Comparison of ENCODE assay signal across 8 mouse cellular contexts in genomic region chrX:136975397-136975796, GRCm38 (mm10). TPM values are rescaled to one million over a fixed set of nuclear protein-coding genes. Genes with fewer than 3 reads are reported as not detected.
DNase-seq lines count a peak whose midpoint lies in the region; ATAC-seq and TF ChIP-seq lines count a peak whose summit lies in the region.
"Not testable (repeated sequence)": the region's sequence is repeated elsewhere in the genome, so short reads cannot be mapped to it uniquely, and the experiment has no call there.

TSS of gene Tmsb15b2 (minus strand) at chrX:136975497.

- peak within 1 kb of the TSS; percentile 56 for H3K4me2 ChIP-seq in embryonic facial prominence, embryonic 14.5 days (ENCODE audit: low read depth, low read length)
- H3K4me2 ChIP-seq in heart, embryonic 12.5 days = peak within 1 kb of the TSS; percentile 61
- peak within 1 kb of the TSS; percentile 49 for H3K4me2 ChIP-seq in intestine, embryonic 14.5 days (ENCODE audit: low read length)
- peak within 1 kb of the TSS; percentile 39 for H3K4me2 ChIP-seq in liver, embryonic 13.5 days
- H3K4me2 ChIP-seq in midbrain, embryonic 15.5 days = peak within 1 kb of the TSS; percentile 60

- not testable (repeated sequence) for H3K27ac ChIP-seq in embryonic facial prominence, embryonic 14.5 days (replicated peaks; ENCODE audit: low read depth, low read length); heart, embryonic 12.5 days (ENCODE audit: poor library complexity, severe bottlenecking); intestine, embryonic 14.5 days (ENCODE audit: low read depth); liver, embryonic 13.5 days; midbrain, embryonic 15.5 days
- peak within 1 kb of the TSS; percentile 83 for H3K27ac ChIP-seq in testis, adult 2 months (ENCODE audit: control insufficient read depth, insufficient read depth, low read depth, low read length)

- H3K4me1 ChIP-seq in embryonic facial prominence, embryonic 14.5 days (ENCODE audit: control insufficient read depth, insufficient read depth, low read length); heart, embryonic 12.5 days (replicated peaks); intestine, embryonic 14.5 days (replicated peaks; ENCODE audit: control insufficient read depth, insufficient read depth, low read length); liver, embryonic 13.5 days (replicated peaks); midbrain, embryonic 15.5 days; testis, adult 2 months (ENCODE audit: control insufficient read depth, insufficient read depth, low read length): not testable (repeated sequence)

- not testable (repeated sequence) for H3K27me3 ChIP-seq in embryonic facial prominence, embryonic 14.5 days (replicated peaks; ENCODE audit: control insufficient read depth, insufficient read depth, low read length); heart, embryonic 12.5 days (replicated peaks); intestine, embryonic 14.5 days (replicated peaks; ENCODE audit: control insufficient read depth, insufficient read depth, low read length); liver, embryonic 13.5 days; midbrain, embryonic 15.5 days (replicated peaks); testis, adult 2 months (ENCODE audit: control insufficient read depth, insufficient read depth, low read length)

- 83% methylated on average over 6 of the region's 6 CpGs for WGBS in embryonic facial prominence, embryonic 14.5 days
- WGBS in heart, embryonic 12.5 days = 81% methylated on average over 6 of the region's 6 CpGs
- 90% methylated on average over 6 of the region's 6 CpGs for WGBS in intestine, embryonic 14.5 days
- WGBS in liver, embryonic 13.5 days (ENCODE audit: insufficient replicate concordance) = 65% methylated on average over 6 of the region's 6 CpGs
- WGBS in midbrain, embryonic 15.5 days = 91% methylated on average over 6 of the region's 6 CpGs

- not testable (repeated sequence) for H3K9me3 ChIP-seq in embryonic facial prominence, embryonic 14.5 days (ENCODE audit: control insufficient read depth, low read length); heart, embryonic 12.5 days (replicated peaks); intestine, embryonic 14.5 days (ENCODE audit: control insufficient read depth, low read length); liver, embryonic 13.5 days (replicated peaks); midbrain, embryonic 15.5 days

- not testable (repeated sequence) for TF ChIP-seq CTCF in testis, adult 2 months (IDR thresholded peaks at IDR 0.05; ENCODE audit: control insufficient read depth, insufficient read depth, insufficient replicate concordance, low read depth, low read length)

- not testable (repeated sequence) for ATAC-seq in embryonic facial prominence, embryonic 14.5 days (ENCODE audit: low read depth); heart, embryonic 12.5 days (ENCODE audit: insufficient number of reproducible peaks, low FRiP score); intestine, embryonic 14.5 days (replicated peaks; ENCODE audit: low FRiP score, low TSS enrichment, low read depth); liver, embryonic 13.5 days (ENCODE audit: low read depth); midbrain, embryonic 15.5 days (replicated peaks)

- not testable (repeated sequence) for DNase-seq in adrenal gland, adult 8-10 months; embryonic facial prominence, embryonic 14.5 days (ENCODE audit: low spot score); intestine, embryonic 14.5 days (ENCODE audit: low spot score); layer of hippocampus, postnatal 36 days; liver, embryonic 13.5 days

- H3K4me3 ChIP-seq in embryonic facial prominence, embryonic 14.5 days (ENCODE audit: low read depth, low read length) = peak within 1 kb of the TSS; percentile 41
- peak within 1 kb of the TSS; percentile 51 for H3K4me3 ChIP-seq in heart, embryonic 12.5 days
- H3K4me3 ChIP-seq in intestine, embryonic 14.5 days (ENCODE audit: low read depth, low read length) = peak within 1 kb of the TSS; percentile 41
- H3K4me3 ChIP-seq in liver, embryonic 13.5 days (replicated peaks) = peak within 1 kb of the TSS; percentile 26
- peak within 1 kb of the TSS; percentile 46 for H3K4me3 ChIP-seq in midbrain, embryonic 15.5 days
- H3K4me3 ChIP-seq in testis, adult 2 months (ENCODE audit: control insufficient read depth, low read depth, low read length) = peak within 1 kb of the TSS; percentile 91

- peak within 1 kb of the TSS; percentile 53 for H3K9ac ChIP-seq in embryonic facial prominence, embryonic 14.5 days (ENCODE audit: low read depth, low read length)
- H3K9ac ChIP-seq in heart, embryonic 12.5 days = peak within 1 kb of the TSS; percentile 35; the same call in 1 of the 2 replicates
- H3K9ac ChIP-seq in intestine, embryonic 14.5 days (ENCODE audit: low read length) = peak within 1 kb of the TSS; percentile 30; the same call in 1 of the 2 replicates
- H3K9ac ChIP-seq in liver, embryonic 13.5 days = not testable (repeated sequence)
- H3K9ac ChIP-seq in midbrain, embryonic 15.5 days = peak within 1 kb of the TSS; percentile 42

- H3K36me3 ChIP-seq in embryonic facial prominence, embryonic 14.5 days (ENCODE audit: control insufficient read depth, insufficient read depth, low read length); heart, embryonic 12.5 days; intestine, embryonic 14.5 days (ENCODE audit: control insufficient read depth, insufficient read depth, low read length); liver, embryonic 13.5 days; midbrain, embryonic 15.5 days (replicated peaks); testis, adult 2 months (ENCODE audit: control insufficient read depth, insufficient read depth, low read length): not testable (repeated sequence)

- TF ChIP-seq POLR2A in testis, adult 2 months (IDR thresholded peaks at IDR 0.05; ENCODE audit: control insufficient read depth, low read depth, low read length) = not testable (repeated sequence)

RNA-seq across cellular contexts. Expression of gene Tmsb15b2, which starts in this region (rescaled TPM):
- total RNA-seq in adrenal gland, adult 8-10 months (2022) = 10 to 100 TPM; 14.3 to 23.8 (median 18.6) TPM
- polyA plus RNA-seq in embryonic facial prominence, embryonic 14.5 days (2014; fragmentation: Nextera tagmentation; extraction: Ambion mirVana) = 52.9 and 64.3 TPM in 2 replicates
- 18.1 and 22.5 TPM in 2 replicates for polyA plus RNA-seq in heart, embryonic 12.5 days (2016; fragmentation: Nextera tagmentation; extraction: Ambion mirVana)
- polyA plus RNA-seq in intestine, embryonic 14.5 days (2014; fragmentation: Nextera tagmentation; extraction: Ambion mirVana) = 58.6 and 66.3 TPM in 2 replicates
- 10 to 100 TPM; 17.8 to 19.9 TPM for total RNA-seq in layer of hippocampus, postnatal 36 days (2021)
- polyA plus RNA-seq in liver, embryonic 13.5 days (2015; fragmentation: Nextera tagmentation; extraction: Ambion mirVana) = 6.3 and 10.6 TPM in 2 replicates
- 70.9 and 74.1 TPM in 2 replicates for polyA plus RNA-seq in midbrain, embryonic 15.5 days (2015; fragmentation: Nextera tagmentation; extraction: Ambion mirVana)
- 15.3 and 21.9 TPM in 2 replicates for polyA plus RNA-seq in testis, adult 2 months (2012; rRNA removed)

Comparison
In these comparisons a context has a peak if more than half of its experiments do, and no peak if none do; other contexts are left out.
1. H3K4me3 ChIP-seq: peak in every context shown above with its lines; median percentile 91 in testis, adult 2 months; 51 in heart, embryonic 12.5 days; 46 in midbrain, embryonic 15.5 days; 41 in embryonic facial prominence, embryonic 14.5 days; 41 in intestine, embryonic 14.5 days; 26 in liver, embryonic 13.5 days.